Mouse (Mus musculus) midbrain, embryonic 11.5 days (tissue): ENCODE results near the gene Ddx47. TPM values are rescaled to one million over a fixed set of nuclear protein-coding genes. Genes with fewer than 3 reads are reported as not detected.

Experiments
- ATAC-seq: fragments of 200-750 bp; cut with Nextera tagmentation; 2 replicates; pipeline ENCODE4 v1.8.0; 2017; ENCODE audit warnings: moderate TSS enrichment, moderate library complexity; ENCODE audit not compliant: low FRiP score
- DNase-seq: peaks from one replicate; pipeline ENCODE4 v3.0.0; 2015; ENCODE audit warnings: low spot score; ENCODE audit errors: missing footprints
- H3K27ac ChIP-seq: fragments of 300-500 bp; sonication (generic); 2 replicates; pipeline ENCODE4 v1.5.1; 2014; ENCODE audit warnings: low read depth, low read length
- H3K27me3 ChIP-seq: fragments of 300-500 bp; sonication (generic); 2 replicates; pipeline ENCODE4 v1.6.1; 2014; ENCODE audit warnings: mild to moderate bottlenecking, low read length, moderate library complexity, mixed read lengths; ENCODE audit not compliant: control insufficient read depth, insufficient read depth
- H3K36me3 ChIP-seq: fragments of 300-500 bp; sonication (generic); 2 replicates; pipeline ENCODE4 v1.6.1; 2014; ENCODE audit warnings: mild to moderate bottlenecking, low read length, moderate library complexity, mixed read lengths; ENCODE audit not compliant: control insufficient read depth, insufficient read depth
- H3K4me1 ChIP-seq: fragments of 300-500 bp; sonication (generic); 2 replicates; pipeline ENCODE4 v1.6.1; 2014; ENCODE audit warnings: low read length; ENCODE audit not compliant: control insufficient read depth, insufficient read depth
- H3K4me2 ChIP-seq: fragments of 300-500 bp; sonication (generic); 2 replicates; pipeline ENCODE4 v1.6.1; 2014; ENCODE audit warnings: mild to moderate bottlenecking, moderate library complexity
- H3K4me3 ChIP-seq: fragments of 300-500 bp; sonication (generic); 2 replicates; pipeline ENCODE4 v1.5.1; 2014; ENCODE audit warnings: low read depth, low read length
- H3K9ac ChIP-seq: fragments of 300-500 bp; sonication (generic); 2 replicates; pipeline ENCODE4 v1.6.1; 2014; ENCODE audit warnings: low read length
- H3K9me3 ChIP-seq: fragments of 300-500 bp; sonication (generic); 2 replicates; pipeline ENCODE4 v1.6.1; 2016; ENCODE audit warnings: low read length; ENCODE audit not compliant: control insufficient read depth
- WGBS: fragments of 180-500 bp; shearing (Covaris S2); extraction: QIAGEN DNeasy Blood & Tissue Kit; methylation state at CpG from one replicate; pipeline ENCODE4 v1.1.7; 2014; 5-methylcytosine and 5-hydroxymethylcytosine counted together
- polyA plus RNA-seq: library from polyadenylated mRNA; unstranded; fragments of >200 nt; fragmentation: Nextera tagmentation; extraction: Ambion mirVana; gene quantifications from 2 replicates; pipeline ENCODE4 v1.2.1, GENCODE M21; 2014

Ddx47 gene
- polyA plus RNA-seq, 1 experiment from 2014 or later: 103 TPM

DNA sequence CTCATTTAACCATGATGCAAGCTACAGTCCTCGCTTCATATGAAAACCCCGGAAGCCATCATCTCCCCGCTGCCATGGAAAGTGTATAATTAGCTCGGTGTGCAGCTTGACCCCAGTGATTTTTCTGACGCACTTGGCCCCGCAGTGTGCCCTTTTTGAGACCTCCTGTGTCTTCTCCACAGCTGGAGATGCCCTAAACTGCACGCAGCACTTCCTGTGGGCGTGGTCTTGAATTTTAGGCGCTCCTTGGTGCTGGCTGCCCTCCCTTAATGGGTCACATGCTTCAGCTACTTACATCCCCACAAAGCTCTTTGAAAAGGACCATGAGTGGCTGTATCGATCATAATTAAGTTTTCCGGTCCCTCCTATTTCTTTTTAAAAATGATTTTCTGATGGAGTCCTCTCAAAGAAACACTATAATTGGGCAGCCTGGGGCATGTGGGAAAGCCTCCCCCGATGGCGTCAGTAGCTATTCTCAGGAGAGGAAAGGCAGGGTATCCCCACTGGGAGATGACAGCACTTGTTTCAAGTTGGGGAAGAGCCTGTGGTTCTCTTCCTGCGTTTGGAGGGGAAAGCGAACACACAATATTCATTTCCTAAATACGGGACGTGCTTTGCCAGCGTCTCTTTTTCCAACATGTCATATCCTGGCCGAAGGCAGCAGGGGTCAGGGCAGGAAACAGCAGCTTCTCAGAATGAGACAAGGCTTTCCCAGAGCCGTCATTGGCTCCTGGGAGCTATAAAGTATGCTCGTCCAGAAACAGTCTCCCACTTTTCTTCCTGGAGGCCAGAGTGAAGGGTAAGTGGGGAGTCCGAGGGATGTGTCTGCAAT, 30.0 kb upstream of the Ddx47 start, which contains the start of gene Apold1:
Gene Apold1, plus strand, starts transcription at position 488 of the 832 bp plus-strand sequence.
- no peak for DNase-seq
- H3K9me3 ChIP-seq: no peaks in the 10 kb centered on the region
- H3K9ac ChIP-seq: no peak within 1 kb of the TSS
- H3K4me3 ChIP-seq: no peak within 1 kb of the TSS
- ATAC-seq: no peak
- H3K4me2 ChIP-seq: no peak within 1 kb of the TSS
- H3K27ac ChIP-seq: no peak within 1 kb of the TSS
- no peaks in the 10 kb centered on the region for H3K36me3 ChIP-seq
- H3K27me3 ChIP-seq: no peaks in the 10 kb centered on the region; the same call in 1 of the 2 replicates
- 48% methylated on average over 22 of the region's 22 CpGs for WGBS
- peaks cover 5% of the 10 kb centered on the region for H3K4me1 ChIP-seq

DNA sequence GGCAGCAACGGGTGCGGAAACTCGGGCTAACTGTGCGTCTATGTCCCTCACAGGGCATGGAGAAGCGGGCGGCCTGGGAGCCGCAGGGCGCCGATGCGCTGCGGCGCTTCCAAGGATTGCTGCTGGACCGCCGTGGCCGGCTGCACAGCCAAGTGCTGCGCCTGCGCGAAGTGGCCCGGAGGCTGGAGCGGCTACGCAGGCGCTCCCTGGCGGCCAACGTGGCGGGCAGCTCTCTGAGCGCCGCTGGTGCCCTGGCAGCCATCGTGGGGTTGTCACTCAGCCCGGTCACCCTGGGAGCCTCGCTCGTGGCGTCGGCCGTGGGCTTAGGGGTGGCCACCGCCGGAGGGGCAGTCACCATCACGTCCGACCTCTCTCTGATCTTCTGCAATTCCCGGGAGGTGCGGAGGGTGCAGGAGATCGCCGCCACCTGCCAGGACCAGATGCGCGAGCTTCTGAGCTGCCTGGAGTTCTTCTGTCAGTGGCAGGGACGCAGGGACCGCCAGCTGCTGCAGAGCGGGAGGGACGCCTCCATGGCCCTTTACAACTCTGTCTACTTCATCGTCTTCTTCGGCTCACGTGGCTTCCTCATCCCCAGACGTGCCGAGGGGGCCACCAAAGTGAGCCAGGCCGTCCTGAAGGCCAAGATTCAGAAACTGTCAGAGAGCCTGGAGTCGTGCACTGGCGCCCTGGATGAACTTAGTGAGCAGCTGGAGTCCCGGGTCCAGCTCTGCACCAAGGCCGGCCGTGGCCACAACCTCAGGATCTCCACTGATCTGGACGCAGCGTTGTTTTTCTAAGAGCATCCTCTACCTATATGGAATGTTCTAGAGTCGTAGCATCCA, 27.7 kb upstream of the Ddx47 start:
- WGBS: 3% methylated on average over 62 of the region's 62 CpGs
- H3K27ac ChIP-seq: 0 out of 2 replicates have a peak overlapping the region, but pooled peaks have one; percentile 22
- H3K36me3 ChIP-seq: no peaks in the 10 kb centered on the region
- H3K4me3 ChIP-seq: peak overlapping the region; percentile 50
- peak overlapping the region; percentile 80 for H3K4me2 ChIP-seq
- peak; percentile 91 for ATAC-seq
- peaks cover 5% of the 10 kb centered on the region for H3K4me1 ChIP-seq
- peak; percentile 98 for DNase-seq
- no peaks in the 10 kb centered on the region; the same call in 1 of the 2 replicates for H3K27me3 ChIP-seq
- H3K9ac ChIP-seq: peak overlapping the region; percentile 70
- no peaks in the 10 kb centered on the region for H3K9me3 ChIP-seq

DNA sequence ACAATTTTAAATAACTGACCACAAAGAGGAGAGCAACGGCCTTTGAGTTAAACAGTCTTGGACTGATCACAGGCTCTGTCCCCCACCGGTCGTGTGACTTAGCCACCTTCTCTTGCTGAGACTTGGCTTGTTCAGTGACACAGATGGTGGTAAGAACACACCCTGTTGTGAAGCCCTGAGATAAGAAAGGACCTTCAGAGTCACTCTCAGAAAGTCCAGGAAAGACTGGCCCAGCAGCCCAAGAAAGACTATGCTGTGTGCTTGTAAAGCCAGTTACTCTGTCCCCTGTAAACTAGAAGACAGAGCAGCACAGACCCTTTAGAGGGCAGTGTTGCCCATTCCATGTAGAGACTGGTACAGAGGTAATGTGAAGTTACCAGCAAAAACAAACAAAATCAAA, 26.7 kb upstream of the Ddx47 start:
- Histone ChIP-seq H3K9ac (no peak overlapping the region), H3K36me3 (no peaks in the 10 kb centered on the region), H3K4me3 (no peak overlapping the region), H3K9me3 (no peaks in the 10 kb centered on the region), H3K4me1 (peaks cover 5% of the 10 kb centered on the region), H3K27me3 (no peaks in the 10 kb centered on the region; the same call in 1 of the 2 replicates), H3K27ac (no peak overlapping the region), H3K4me2 (no peak overlapping the region)
- ATAC-seq (no peak; the same call in 1 of the 2 replicates), DNase-seq (peak; percentile 83)
- WGBS: 53% methylated on average over 3 of the region's 3 CpGs

DNA sequence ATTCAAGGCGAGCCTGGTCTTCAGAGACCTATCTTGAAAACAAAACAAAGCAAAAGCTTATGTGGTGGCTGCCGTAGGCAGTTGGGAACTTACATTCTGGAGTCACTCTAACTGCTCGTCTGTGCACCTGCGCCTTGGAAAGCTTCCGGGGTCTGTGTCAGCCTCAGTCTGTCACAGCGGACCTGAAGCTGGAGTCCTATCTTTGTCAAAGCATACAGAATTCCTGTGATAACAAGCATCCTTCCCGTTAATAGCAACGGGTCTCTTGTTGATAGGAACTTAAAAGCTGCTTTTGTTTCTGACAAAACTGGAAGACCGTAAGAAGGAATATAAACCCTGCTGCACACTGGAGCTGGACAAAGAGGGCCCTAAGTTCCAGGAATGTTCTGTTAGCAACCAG, 23.0 kb upstream of the Ddx47 start:
- H3K9me3 ChIP-seq: no peaks in the 10 kb centered on the region
- H3K36me3 ChIP-seq: no peaks in the 10 kb centered on the region
- no peak for DNase-seq
- no peak overlapping the region for H3K27ac ChIP-seq
- H3K4me3 ChIP-seq: no peak overlapping the region
- H3K27me3 ChIP-seq: no peaks in the 10 kb centered on the region; the same call in 1 of the 2 replicates
- 85% methylated on average over 9 of the region's 9 CpGs for WGBS
- no peak overlapping the region for H3K4me2 ChIP-seq
- no peak for ATAC-seq
- peaks cover 5% of the 10 kb centered on the region for H3K4me1 ChIP-seq
- no peak overlapping the region for H3K9ac ChIP-seq

DNA sequence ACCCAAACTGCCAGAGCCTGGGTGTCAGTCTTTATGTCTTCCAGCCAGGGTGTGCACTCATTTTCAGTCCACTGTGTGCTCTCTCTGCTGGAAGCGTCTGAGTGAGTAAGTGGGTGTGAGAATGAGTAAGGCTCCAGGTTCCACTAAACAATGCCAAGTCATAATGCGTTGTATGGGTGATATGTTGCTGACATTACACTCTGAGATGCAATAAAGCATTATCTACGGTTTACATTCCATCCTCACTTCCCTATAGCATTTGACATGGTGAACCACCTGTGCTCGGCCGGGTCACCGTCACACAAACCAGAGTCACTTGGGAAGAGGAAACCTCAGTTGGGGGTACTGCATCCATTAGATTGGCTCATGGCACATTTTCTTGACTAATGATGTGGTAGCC, 20.7 kb upstream of the Ddx47 start:
- ATAC-seq: no peak
- H3K4me1 ChIP-seq: no peaks in the 10 kb centered on the region
- WGBS: 93% methylated on average over 6 of the region's 6 CpGs

DNA sequence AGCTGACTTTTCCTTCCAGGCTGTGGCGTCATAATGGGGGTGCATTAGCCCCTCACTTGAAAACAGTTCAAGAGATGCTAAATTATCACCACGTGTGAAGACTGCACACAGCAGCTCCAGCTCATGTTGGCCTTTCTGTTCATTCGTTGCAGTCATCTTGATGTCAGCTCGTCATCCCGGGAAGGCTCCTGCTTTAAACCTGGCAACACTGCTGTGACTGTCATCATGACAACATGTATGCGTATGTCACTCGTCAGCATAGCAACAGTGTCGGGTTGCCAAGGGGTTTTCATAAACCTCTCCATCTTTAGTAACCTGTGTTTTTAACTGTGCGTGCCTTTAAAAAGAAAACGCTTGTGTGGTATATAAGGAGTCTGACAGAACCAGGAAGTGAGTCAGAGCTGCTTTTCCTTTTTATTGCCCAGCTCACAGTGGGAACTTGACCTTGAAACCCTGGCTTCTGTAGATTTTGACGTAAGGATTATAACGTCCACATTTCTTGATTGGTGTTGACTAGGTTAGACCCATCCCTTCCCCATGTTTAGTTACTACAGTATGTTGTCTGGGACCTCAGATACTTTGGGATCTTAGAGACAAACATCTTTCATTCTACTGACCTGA, 17.3 kb upstream of the Ddx47 start:
- 81% methylated on average over 12 of the region's 12 CpGs for WGBS
- Histone ChIP-seq H3K4me1 (no peaks in the 10 kb centered on the region), H3K27ac (no peak overlapping the region), H3K9me3 (no peaks in the 10 kb centered on the region), H3K4me2 (no peak overlapping the region), H3K27me3 (no peaks in the 10 kb centered on the region), H3K36me3 (no peaks in the 10 kb centered on the region), H3K4me3 (no peak overlapping the region), H3K9ac (no peak overlapping the region)
- DNase-seq (no peak), ATAC-seq (no peak)

More for the DNA sequence above, 20.7 kb upstream of the Ddx47 start:
- Histone ChIP-seq H3K36me3 (no peaks in the 10 kb centered on the region), H3K4me2 (no peak overlapping the region), H3K4me3 (no peak overlapping the region), H3K27me3 (no peaks in the 10 kb centered on the region), H3K27ac (no peak overlapping the region), H3K9me3 (no peaks in the 10 kb centered on the region), H3K9ac (no peak overlapping the region)
- DNase-seq: no peak

DNA sequence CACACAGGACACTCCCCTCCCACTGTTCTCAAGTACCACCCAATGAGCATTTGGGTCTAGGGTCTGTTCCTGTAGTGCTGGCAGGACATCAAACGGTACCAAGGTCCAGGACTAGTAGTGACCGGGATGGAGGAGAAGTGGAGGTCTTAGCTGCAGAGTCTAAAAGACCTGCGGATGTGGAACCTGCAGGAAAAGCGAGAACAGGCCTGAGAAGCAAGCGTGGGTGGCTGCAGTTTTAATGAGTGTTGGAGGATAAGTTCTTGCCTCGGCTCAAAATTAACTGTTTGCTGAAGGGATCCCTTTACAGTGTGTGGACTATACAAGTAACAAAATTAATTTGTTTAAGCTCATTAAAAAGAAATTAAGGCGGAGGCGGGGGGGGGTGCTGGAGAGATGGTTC, 16.4 kb upstream of the Ddx47 start:
- 84% methylated on average over 8 of the region's 8 CpGs for WGBS
- H3K9me3 ChIP-seq: no peaks in the 10 kb centered on the region

DNA sequence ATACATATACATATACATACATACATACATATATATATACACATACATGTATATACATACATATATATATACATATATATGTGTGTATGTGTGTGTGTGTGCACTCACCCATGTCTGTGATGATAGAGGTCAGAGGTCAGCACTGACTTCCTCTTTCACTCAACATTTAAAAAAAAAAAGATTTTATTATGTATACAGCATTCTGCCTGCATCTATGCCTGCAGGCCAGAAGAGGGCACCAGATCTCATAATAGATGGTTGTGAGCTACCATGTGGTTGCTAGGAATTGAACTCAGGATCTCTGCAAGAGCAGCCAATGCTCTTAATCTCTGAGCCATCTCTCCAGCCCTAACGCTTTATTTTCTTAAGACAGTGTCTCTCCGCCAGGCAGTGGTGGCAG, 14.5 kb upstream of the Ddx47 start:
- DNase-seq: no peak
- no peaks in the 10 kb centered on the region for H3K36me3 ChIP-seq
- no peaks in the 10 kb centered on the region for H3K9me3 ChIP-seq
- H3K4me1 ChIP-seq: no peaks in the 10 kb centered on the region
- no peak for ATAC-seq
- H3K4me2 ChIP-seq: no peak overlapping the region
- H3K4me3 ChIP-seq: no peak overlapping the region
- WGBS: 88% methylated on average over 2 of the region's 2 CpGs
- H3K9ac ChIP-seq: no peak overlapping the region
- no peaks in the 10 kb centered on the region for H3K27me3 ChIP-seq
- H3K27ac ChIP-seq: no peak overlapping the region

More for the DNA sequence above, 16.4 kb upstream of the Ddx47 start:
- DNase-seq (no peak), ATAC-seq (no peak)
- no peaks in the 10 kb centered on the region for H3K4me1 ChIP-seq
- no peaks in the 10 kb centered on the region for H3K36me3 ChIP-seq
- no peak overlapping the region for H3K9ac ChIP-seq
- no peak overlapping the region for H3K4me2 ChIP-seq
- H3K27ac ChIP-seq: no peak overlapping the region
- no peak overlapping the region for H3K4me3 ChIP-seq
- no peaks in the 10 kb centered on the region for H3K27me3 ChIP-seq
